Mouse (Mus musculus) intestine, embryonic 16.5 days (tissue): ENCODE data around the gene Il6st. TPM values are rescaled to one million over a fixed set of nuclear protein-coding genes. Genes with fewer than 3 reads are reported as not detected.

Experiments used
- ATAC-seq: fragments of 200-750 bp; cut with Nextera tagmentation; 2 replicates; pipeline ENCODE4 v1.8.0; 2017; ENCODE audit warnings: moderate TSS enrichment, moderate library complexity
- H3K27ac ChIP-seq: fragments of 300-500 bp; sonication (generic); 2 replicates; pipeline ENCODE4 v1.5.1; 2014; ENCODE audit warnings: mild to moderate bottlenecking, low read length
- H3K27me3 ChIP-seq: fragments of 300-500 bp; sonication (generic); replicated peaks from 2 replicates; pipeline ENCODE4 v1.6.1; 2014; ENCODE audit warnings: low read length, control low read depth, mixed read lengths; ENCODE audit not compliant: control insufficient read depth, insufficient read depth
- H3K36me3 ChIP-seq: fragments of 300-500 bp; sonication (generic); 2 replicates; pipeline ENCODE4 v1.6.1; 2014; ENCODE audit warnings: low read length, control low read depth; ENCODE audit not compliant: control insufficient read depth, insufficient read depth
- H3K4me1 ChIP-seq: fragments of 300-500 bp; sonication (generic); 2 replicates; pipeline ENCODE4 v1.6.1; 2014; ENCODE audit warnings: low read length, control low read depth, mixed read lengths; ENCODE audit not compliant: control insufficient read depth, insufficient read depth
- H3K4me2 ChIP-seq: fragments of 300-500 bp; sonication (generic); 2 replicates; pipeline ENCODE4 v1.6.1; 2014; ENCODE audit warnings: low read depth, low read length, control low read depth
- H3K4me3 ChIP-seq: fragments of 300-500 bp; sonication (generic); 2 replicates; pipeline ENCODE4 v1.5.1; 2014; ENCODE audit warnings: mild to moderate bottlenecking, low read length
- H3K9ac ChIP-seq: fragments of 300-500 bp; sonication (generic); 2 replicates; pipeline ENCODE4 v1.6.1; 2014; ENCODE audit warnings: low read depth, low read length
- H3K9me3 ChIP-seq: fragments of 300-500 bp; sonication (generic); 2 replicates; pipeline ENCODE4 v1.6.1; 2016; ENCODE audit warnings: low read length, control low read depth; ENCODE audit not compliant: control insufficient read depth
- WGBS: fragments of 180-500 bp; shearing (Covaris S2); extraction: QIAGEN DNeasy Blood & Tissue Kit; methylation state at CpG from one replicate; pipeline ENCODE4 v1.1.7; 2014; 5-methylcytosine and 5-hydroxymethylcytosine counted together
- polyA plus RNA-seq: library from polyadenylated mRNA; unstranded; fragments of >200 nt; fragmentation: Nextera tagmentation; extraction: Ambion mirVana; gene quantifications from 2 replicates; pipeline ENCODE4 v1.2.1, GENCODE M21; 2015

Il6st gene
- polyA plus RNA-seq, 1 experiment from 2014 or later = 24.5 TPM

- Histone ChIP-seq H3K4me1 (no peaks in the 10 kb centered on the region), H3K27ac (no peak overlapping the region), H3K4me3 (no peak overlapping the region), H3K4me2 (no peak overlapping the region), H3K36me3 (peaks cover 17% of the 10 kb centered on the region), H3K9ac (no peak overlapping the region), H3K27me3 (no peaks in the 10 kb centered on the region), H3K9me3 (no peaks in the 10 kb centered on the region)
- ATAC-seq = no peak
- 87% methylated on average over 3 of the region's 3 CpGs for WGBS
Measured at GRCm38 (mm10) chr13:112490036-112490435, 26.2 kb downstream of the Il6st start.

- no peak overlapping the region for H3K4me3 ChIP-seq
- H3K9me3 ChIP-seq = no peaks in the 10 kb centered on the region
- H3K27ac ChIP-seq = no peak overlapping the region
- H3K27me3 ChIP-seq = no peaks in the 10 kb centered on the region
- no peaks in the 10 kb centered on the region for H3K4me1 ChIP-seq
- no peak overlapping the region for H3K4me2 ChIP-seq
- no peak overlapping the region for H3K9ac ChIP-seq
- no peak for ATAC-seq
- WGBS = 76% methylated on average over 14 of the region's 14 CpGs
- peaks cover 16% of the 10 kb centered on the region; the same call in 1 of the 2 replicates for H3K36me3 ChIP-seq
Measured at GRCm38 (mm10) chr13:112491636-112492284, 27.9 kb downstream of the Il6st start.

GRCm38 (mm10) chr13:112492285-112492678 is 28.4 kb downstream of the Il6st start:
- 56% methylated on average over 1 of the region's 1 CpGs for WGBS
- Histone ChIP-seq H3K27ac (no peak overlapping the region), H3K4me1 (no peaks in the 10 kb centered on the region), H3K9ac (no peak overlapping the region), H3K4me2 (no peak overlapping the region), H3K9me3 (no peaks in the 10 kb centered on the region), H3K36me3 (peaks cover 16% of the 10 kb centered on the region; the same call in 1 of the 2 replicates), H3K27me3 (no peaks in the 10 kb centered on the region), H3K4me3 (no peak overlapping the region)
- no peak for ATAC-seq

- Histone ChIP-seq H3K27me3 (no peaks in the 10 kb centered on the region), H3K9ac (no peak overlapping the region), H3K36me3 (peaks cover 20% of the 10 kb centered on the region), H3K9me3 (no peaks in the 10 kb centered on the region), H3K4me1 (no peaks in the 10 kb centered on the region), H3K4me2 (no peak overlapping the region), H3K27ac (no peak overlapping the region), H3K4me3 (no peak overlapping the region)
- WGBS = 91% methylated on average over 12 of the region's 12 CpGs
- ATAC-seq = no peak
Measured at GRCm38 (mm10) chr13:112494590-112494989, 30.7 kb downstream of the Il6st start.

- no peak for ATAC-seq
- Histone ChIP-seq H3K4me2 (no peak overlapping the region), H3K27ac (no peak overlapping the region), H3K36me3 (peaks cover 18% of the 10 kb centered on the region), H3K4me3 (no peak overlapping the region), H3K9me3 (no peaks in the 10 kb centered on the region), H3K9ac (no peak overlapping the region), H3K27me3 (no peaks in the 10 kb centered on the region), H3K4me1 (no peaks in the 10 kb centered on the region)
- WGBS = 83% methylated on average over 4 of the region's 4 CpGs
Measured at GRCm38 (mm10) chr13:112500027-112500426, 36.2 kb downstream of the Il6st start.

- WGBS = 64% methylated on average over 9 of the region's 9 CpGs
Measured at GRCm38 (mm10) chr13:112500466-112500865, 36.6 kb downstream of the Il6st start.

GRCm38 (mm10) chr13:112503846-112504245 is 40.0 kb downstream of the Il6st start:
- H3K4me3 ChIP-seq = no peak overlapping the region
- WGBS = 92% methylated on average over 13 of the region's 13 CpGs
- no peaks in the 10 kb centered on the region for H3K27me3 ChIP-seq
- ATAC-seq = no peak
- H3K4me2 ChIP-seq = no peak overlapping the region
- H3K36me3 ChIP-seq = peaks cover 12% of the 10 kb centered on the region
- no peak overlapping the region for H3K9ac ChIP-seq
- no peak overlapping the region for H3K27ac ChIP-seq
- H3K9me3 ChIP-seq = no peaks in the 10 kb centered on the region
- no peaks in the 10 kb centered on the region for H3K4me1 ChIP-seq

More at GRCm38 (mm10) chr13:112500466-112500865, 36.6 kb downstream of the Il6st start:
- Histone ChIP-seq H3K4me2 (no peak overlapping the region), H3K9me3 (no peaks in the 10 kb centered on the region), H3K27me3 (no peaks in the 10 kb centered on the region), H3K36me3 (peaks cover 14% of the 10 kb centered on the region), H3K4me1 (no peaks in the 10 kb centered on the region), H3K27ac (no peak overlapping the region), H3K4me3 (no peak overlapping the region), H3K9ac (no peak overlapping the region)
- ATAC-seq = no peak

- no peak overlapping the region for H3K4me2 ChIP-seq
- peaks cover 9% of the 10 kb centered on the region; the same call in 1 of the 2 replicates for H3K36me3 ChIP-seq
- no peaks in the 10 kb centered on the region for H3K9me3 ChIP-seq
- 82% methylated on average over 6 of the region's 6 CpGs for WGBS
- no peak for ATAC-seq
- H3K27ac ChIP-seq = no peak overlapping the region
- H3K9ac ChIP-seq = no peak overlapping the region
- H3K4me3 ChIP-seq = no peak overlapping the region
- H3K4me1 ChIP-seq = no peaks in the 10 kb centered on the region
- no peaks in the 10 kb centered on the region for H3K27me3 ChIP-seq
Measured at GRCm38 (mm10) chr13:112505436-112505835, 41.6 kb downstream of the Il6st start.

GRCm38 (mm10) chr13:112506766-112507165 is 42.9 kb downstream of the Il6st start:
- ATAC-seq = no peak
- no peak overlapping the region for H3K9ac ChIP-seq
- no peaks in the 10 kb centered on the region for H3K4me1 ChIP-seq
- H3K4me2 ChIP-seq = no peak overlapping the region
- H3K27me3 ChIP-seq = no peaks in the 10 kb centered on the region
- no peak overlapping the region for H3K27ac ChIP-seq
- peaks cover 9% of the 10 kb centered on the region; the same call in 1 of the 2 replicates for H3K36me3 ChIP-seq
- H3K4me3 ChIP-seq = no peak overlapping the region
- H3K9me3 ChIP-seq = no peaks in the 10 kb centered on the region
- WGBS = 85% methylated on average over 13 of the region's 13 CpGs

GRCm38 (mm10) chr13:112507691-112508090 is 43.8 kb downstream of the Il6st start:
- ATAC-seq = no peak
- H3K4me2 ChIP-seq = no peak overlapping the region
- 86% methylated on average over 13 of the region's 13 CpGs for WGBS
- no peaks in the 10 kb centered on the region for H3K27me3 ChIP-seq
- H3K9ac ChIP-seq = no peak overlapping the region
- H3K36me3 ChIP-seq = peaks cover 9% of the 10 kb centered on the region; the same call in 1 of the 2 replicates
- H3K4me1 ChIP-seq = no peaks in the 10 kb centered on the region
- no peaks in the 10 kb centered on the region for H3K9me3 ChIP-seq
- H3K27ac ChIP-seq = no peak overlapping the region
- H3K4me3 ChIP-seq = no peak overlapping the region
